10 mouse cellular contexts compared by ENCODE assay signal in genomic region chr2:170152036-170152686, GRCm38 (mm10). TPM values are rescaled to one million over a fixed set of nuclear protein-coding genes. Genes with fewer than 3 reads are reported as not detected.
DNase-seq lines count a peak whose midpoint lies in the region; ATAC-seq and TF ChIP-seq lines count a peak whose summit lies in the region.
"Had no signal": no experiment of that assay in that cellular context is flagged by ENCODE, and none has a peak within 500 bp of the region (broad histone marks: within the 10 kb centered on the region; RNA-seq: fewer than 3 reads in every experiment).

No protein-coding gene starts in this region.

- no peak; a peak in 1 of 4 replicates for TF ChIP-seq POLR2A in MEL (IDR thresholded peaks at IDR 0.05; ENCODE audit: control insufficient read depth in 1 of 2, insufficient read depth in 1 of 2, low read depth in 1 of 2, low read length in 2 of 2, poor library complexity in 1 of 2)
- no peak for TF ChIP-seq POLR2A in bone marrow macrophage, adult 2 months (IDR thresholded peaks at IDR 0.05; ENCODE audit: borderline replicate concordance, low read depth, low read length)

- no peaks in the 10 kb centered on the region for H3K9me3 ChIP-seq in heart, embryonic 14.5 days (ENCODE audit: control insufficient read depth, low read length)
- no peaks in the 10 kb centered on the region for H3K9me3 ChIP-seq in MEL (replicated peaks; ENCODE audit: insufficient read depth, low read length)
- no peaks in the 10 kb centered on the region for H3K9me3 ChIP-seq in liver, embryonic 12.5 days (replicated peaks)
- no peaks in the 10 kb centered on the region for H3K9me3 ChIP-seq in hindbrain, embryonic 14.5 days (ENCODE audit: control insufficient read depth, low read length)
- H3K9me3 ChIP-seq: neural tube, embryonic 15.5 days had no signal

- DNase-seq in heart, postnatal 4 days, result no peak
- peak; percentile 74 for DNase-seq in MEL (ENCODE audit: low read depth, low spot score)
- no peak for DNase-seq in hindbrain, embryonic 14.5 days (ENCODE audit: low spot score)
- no peak for DNase-seq in kidney, adult 9 months
- DNase-seq: adrenal gland, postnatal 25 days; cerebellum, adult 11 months had no signal

- no peak overlapping the region for H3K9ac ChIP-seq in heart, embryonic 14.5 days (ENCODE audit: low read length)
- peak overlapping the region; percentile 86 for H3K9ac ChIP-seq in MEL (ENCODE audit: control insufficient read depth, low read depth, low read length, poor library complexity, severe bottlenecking)
- peak overlapping the region; percentile 83 for H3K9ac ChIP-seq in liver, embryonic 12.5 days
- H3K9ac ChIP-seq in hindbrain, embryonic 14.5 days, result no peak overlapping the region
- H3K9ac ChIP-seq: neural tube, embryonic 15.5 days had no signal

- no peak for TF ChIP-seq RAD21 in MEL (IDR thresholded peaks at IDR 0.05; ENCODE audit: low read depth, low read length)

- peaks cover 16 to 41% of the 10 kb centered on the region in 2 experiments for H3K4me1 ChIP-seq in heart, embryonic 14.5 days (ENCODE audit: control insufficient read depth in 2 of 2, insufficient read depth in 2 of 2, low read length in 2 of 2)
- H3K4me1 ChIP-seq in MEL (ENCODE audit: control insufficient read depth in 1 of 2, insufficient read depth in 2 of 2, low read length in 2 of 2), result peaks cover 8 to 14% of the 10 kb centered on the region in 2 experiments; a peak in 3 of 4 replicates
- peaks cover 30% of the 10 kb centered on the region for H3K4me1 ChIP-seq in bone marrow macrophage, adult 2 months (ENCODE audit: control insufficient read depth, insufficient read depth, low read length)
- H3K4me1 ChIP-seq in liver, embryonic 12.5 days, result peaks cover 80% of the 10 kb centered on the region
- peaks cover 7% of the 10 kb centered on the region for H3K4me1 ChIP-seq in hindbrain, embryonic 14.5 days (replicated peaks; ENCODE audit: control insufficient read depth, insufficient read depth, low read length)

- H3K4me3 ChIP-seq in heart, embryonic 14.5 days (ENCODE audit: control insufficient read depth in 1 of 2, insufficient read depth in 1 of 2, low read depth in 1 of 2, low read length in 2 of 2), result no peak overlapping the region
- H3K4me3 ChIP-seq in MEL (ENCODE audit: control insufficient read depth in 1 of 2, insufficient read depth in 1 of 2, low read depth in 2 of 2, low read length in 2 of 2), result peak overlapping the region; percentile 50 to 80; a peak in 3 of 4 replicates
- no peak overlapping the region for H3K4me3 ChIP-seq in bone marrow macrophage, adult 2 months (ENCODE audit: insufficient read depth, low read length)
- H3K4me3 ChIP-seq in liver, embryonic 12.5 days, result peak overlapping the region; percentile 68; the same call in 1 of the 2 replicates
- H3K4me3 ChIP-seq in hindbrain, embryonic 14.5 days (replicated peaks; ENCODE audit: low read length), result no peak overlapping the region
- H3K4me3 ChIP-seq: neural tube, embryonic 15.5 days had no signal

- no peaks in the 10 kb centered on the region for H3K27me3 ChIP-seq in heart, embryonic 14.5 days (ENCODE audit: control insufficient read depth, insufficient read depth, low read length)
- no peaks in the 10 kb centered on the region for H3K27me3 ChIP-seq in MEL (ENCODE audit: control insufficient read depth in 1 of 2, insufficient read depth in 2 of 2, low read length in 2 of 2)
- no peaks in the 10 kb centered on the region for H3K27me3 ChIP-seq in liver, embryonic 12.5 days (replicated peaks)
- H3K27me3 ChIP-seq in hindbrain, embryonic 14.5 days (ENCODE audit: control insufficient read depth, insufficient read depth, low read length), result no peaks in the 10 kb centered on the region; the same call in 1 of the 2 replicates
- H3K27me3 ChIP-seq: neural tube, embryonic 15.5 days had no signal

- no peak overlapping the region for H3K4me2 ChIP-seq in heart, embryonic 14.5 days (ENCODE audit: low read length)
- peak overlapping the region; percentile 78 for H3K4me2 ChIP-seq in liver, embryonic 12.5 days
- no peak overlapping the region for H3K4me2 ChIP-seq in hindbrain, embryonic 14.5 days (replicated peaks)
- H3K4me2 ChIP-seq: neural tube, embryonic 15.5 days had no signal

- 45% methylated on average over 5 of the region's 5 CpGs for WGBS in heart, embryonic 14.5 days
- 41% methylated on average over 5 of the region's 5 CpGs for WGBS in liver, embryonic 12.5 days (ENCODE audit: insufficient replicate concordance)
- WGBS in hindbrain, embryonic 14.5 days, result 79% methylated on average over 5 of the region's 5 CpGs

- no peaks in the 10 kb centered on the region for H3K36me3 ChIP-seq in heart, embryonic 14.5 days (ENCODE audit: control insufficient read depth, insufficient read depth, low read length)
- H3K36me3 ChIP-seq in MEL (ENCODE audit: control insufficient read depth in 1 of 2, insufficient read depth in 2 of 2, low read length in 2 of 2), result peaks cover 0 to 25% of the 10 kb centered on the region in 2 experiments; a peak in 3 of 4 replicates
- 0 out of 2 replicates have a peak, but pooled peaks cover 2% of the 10 kb centered on the region for H3K36me3 ChIP-seq in liver, embryonic 12.5 days
- no peaks in the 10 kb centered on the region for H3K36me3 ChIP-seq in hindbrain, embryonic 14.5 days (replicated peaks; ENCODE audit: control insufficient read depth, insufficient read depth)
- H3K36me3 ChIP-seq: neural tube, embryonic 15.5 days had no signal

- no peak for ATAC-seq in heart, embryonic 14.5 days (ENCODE audit: insufficient number of reproducible peaks, insufficient read depth, low FRiP score, low read depth)
- ATAC-seq in liver, embryonic 12.5 days, result no peak
- ATAC-seq in hindbrain, embryonic 14.5 days (ENCODE audit: low FRiP score), result no peak

- 0 out of 4 replicates have a peak, but pooled peaks of 1 of the 2 experiments have one; percentile 22 for TF ChIP-seq EP300 in MEL (IDR thresholded peaks at IDR 0.05; ENCODE audit: low read depth in 1 of 2, low read length in 2 of 2)

- TF ChIP-seq CTCF in MEL (IDR thresholded peaks at IDR 0.05 in 2 of 3, conservative IDR thresholded peaks at IDR 0.05 in 1 of 3; ENCODE audit: control insufficient read depth in 1 of 3, insufficient read depth in 1 of 3, low read depth in 2 of 3, low read length in 3 of 3, poor library complexity in 1 of 3, severe bottlenecking in 1 of 3), result no peak
- no peak for TF ChIP-seq CTCF in bone marrow macrophage, adult 2 months (IDR thresholded peaks at IDR 0.05; ENCODE audit: low read depth, low read length)

- peaks cover 40% of the 10 kb centered on the region for H3K79me2 ChIP-seq in MEL (ENCODE audit: control insufficient read depth, insufficient read depth, low read length, poor library complexity)

- H3K27ac ChIP-seq in heart, embryonic 14.5 days (replicated peaks in 1 of 2; ENCODE audit: control insufficient read depth in 1 of 2, insufficient read depth in 1 of 2, low read depth in 2 of 2, low read length in 2 of 2), result peak overlapping the region; percentile 61 to 92
- peak overlapping the region; percentile 92 for H3K27ac ChIP-seq in MEL (ENCODE audit: control insufficient read depth, low read depth, low read length)
- peak overlapping the region; percentile 99 for H3K27ac ChIP-seq in bone marrow macrophage, adult 2 months (ENCODE audit: insufficient read depth, low read depth, low read length)
- peak overlapping the region; percentile 97 for H3K27ac ChIP-seq in liver, embryonic 12.5 days
- H3K27ac ChIP-seq in hindbrain, embryonic 14.5 days, result no peak overlapping the region
- H3K27ac ChIP-seq: neural tube, embryonic 15.5 days had no signal

TF ChIP-seq in MEL, 35 proteins besides CTCF, POLR2A, EP300 and RAD21:
- TF ChIP-seq TBP (IDR thresholded peaks at IDR 0.05; ENCODE audit: low read depth, low read length) (0 out of 2 replicates have a peak, but pooled peaks have one; percentile 49), RCOR1 (IDR thresholded peaks at IDR 0.05; ENCODE audit: low read depth, low read length) (peak; percentile 17; the same call in 1 of the 2 replicates), SIN3A (IDR thresholded peaks at IDR 0.05; ENCODE audit: low read length) (peak; percentile 65), MEF2A (IDR thresholded peaks at IDR 0.05; ENCODE audit: extremely low read depth, insufficient replicate concordance, low read depth, low read length, poor library complexity, severe bottlenecking) (no peak), SMC3 (IDR thresholded peaks at IDR 0.05; ENCODE audit: low read depth, low read length) (no peak), ZC3H11A (IDR thresholded peaks at IDR 0.05; ENCODE audit: low read depth, low read length) (no peak), CHD1 (IDR thresholded peaks at IDR 0.05; ENCODE audit: low read depth, low read length) (peak; percentile 51; the same call in 1 of the 2 replicates), MXI1 (IDR thresholded peaks at IDR 0.05; ENCODE audit: low read depth, low read length) (peak; percentile 3; the same call in 1 of the 2 replicates), BHLHE40 (IDR thresholded peaks at IDR 0.05; ENCODE audit: borderline replicate concordance, low read depth, low read length) (no peak), HCFC1 (IDR thresholded peaks at IDR 0.05; ENCODE audit: low read depth, low read length) (0 out of 2 replicates have a peak, but pooled peaks have one; percentile 2), ZNF384 (IDR thresholded peaks at IDR 0.05; ENCODE audit: low read depth, low read length) (no peak; the same call in 1 of the 2 replicates), MAZ (IDR thresholded peaks at IDR 0.05; ENCODE audit: low read depth, low read length) (peak; percentile 11; the same call in 1 of the 2 replicates), TCF12 (IDR thresholded peaks at IDR 0.05; ENCODE audit: low read depth, low read length) (peak; percentile 31), POLR2AphosphoS5 (IDR thresholded peaks at IDR 0.05; ENCODE audit: borderline replicate concordance, low read depth, low read length) (no peak), MYC (IDR thresholded peaks at IDR 0.05; ENCODE audit: low read depth, low read length) (0 out of 2 replicates have a peak, but pooled peaks have one; percentile 15), NELFE (IDR thresholded peaks at IDR 0.05; ENCODE audit: low read depth, low read length) (peak; percentile 14; the same call in 1 of the 2 replicates), ZKSCAN1 (IDR thresholded peaks at IDR 0.05; ENCODE audit: low read depth, low read length) (0 out of 2 replicates have a peak, but pooled peaks have one; percentile 7)

RNA-seq across cellular contexts. Expression of gene Zfp217, which starts 4.3 kb away (rescaled TPM):
- 3.3 and 3.4 TPM in 2 replicates for polyA plus RNA-seq in heart, embryonic 14.5 days (2014; fragmentation: Nextera tagmentation; extraction: Ambion mirVana)
- 10 to 100 TPM; 18.8 to 19.3 TPM for total RNA-seq in heart, postnatal 4 days (2021)
- total RNA-seq in MEL (2012; rRNA removed), result 21.7 and 29.3 TPM in 2 replicates
- polyA plus RNA-seq in MEL (2012; ENCODE audit: insufficient read depth in 1 of 2, insufficient read length in 2 of 2, low read depth in 1 of 2, low replicate concordance in 2 of 2, missing spikeins in 1 of 2), result 10 to 100 TPM; 25.5 to 34.9 TPM
- polyA plus RNA-seq in bone marrow macrophage, adult 2 months (2012; ENCODE audit: insufficient read depth, insufficient read length, missing spikeins), result 44.0 and 45.3 TPM in 2 replicates
- 3.8 and 4.5 TPM in 2 replicates for polyA plus RNA-seq in liver, embryonic 12.5 days (2016; fragmentation: Nextera tagmentation; extraction: Ambion mirVana)
- polyA plus RNA-seq in hindbrain, embryonic 14.5 days (2014; fragmentation: Nextera tagmentation; extraction: Ambion mirVana), result 0.98 and 1.5 TPM in 2 replicates

Comparison
In these comparisons a context has a peak if more than half of its experiments do, and no peak if none do; other contexts are left out.
1. H3K4me3 ChIP-seq: peak in MEL (2 of 2) and liver, embryonic 12.5 days (single experiment); none in heart, embryonic 14.5 days (0 of 2), bone marrow macrophage, adult 2 months (single experiment) and hindbrain, embryonic 14.5 days (single experiment).
2. H3K9ac ChIP-seq: peak in MEL (single experiment) and liver, embryonic 12.5 days (single experiment); none in heart, embryonic 14.5 days (single experiment) and hindbrain, embryonic 14.5 days (single experiment).